Mouse (Mus musculus): ENCODE data around the gene Pgs1. TPM values are rescaled to one million over a fixed set of nuclear protein-coding genes. Genes with fewer than 3 reads are reported as not detected.

Pgs1 gene
- polyA plus RNA-seq, 1 experiment from 2014 or later: 50.3 TPM

DNA sequence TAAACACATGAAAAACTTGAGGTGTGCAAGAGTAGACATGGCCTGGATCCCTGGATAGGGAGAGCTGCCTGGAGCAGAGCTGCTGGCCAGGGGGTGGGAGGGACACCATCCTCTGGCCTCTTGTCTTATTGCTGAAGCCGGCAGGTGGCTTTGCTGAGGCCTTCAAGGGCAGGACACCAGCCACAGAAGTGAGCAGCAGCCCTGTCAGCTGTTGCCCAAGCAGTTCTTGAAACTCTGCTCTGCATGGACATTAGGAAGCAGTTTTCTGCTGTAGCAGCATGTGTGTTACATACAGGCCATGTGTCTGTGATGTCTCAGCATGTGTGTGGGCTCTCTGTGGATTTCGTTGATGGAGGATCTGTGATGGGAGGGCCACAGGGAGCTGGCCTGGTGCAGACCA is 27.2 kb downstream of the Pgs1 start:
- no peak overlapping the region for H3K4me3 ChIP-seq
- peaks cover 28% of the 10 kb centered on the region for H3K4me1 ChIP-seq
- no peaks in the 10 kb centered on the region for H3K9me3 ChIP-seq
- ATAC-seq (ENCODE audit: low FRiP score, low read depth): no peak
- H3K4me2 ChIP-seq (replicated peaks): no peak overlapping the region
- no peaks in the 10 kb centered on the region for H3K27me3 ChIP-seq (replicated peaks)
- no peak overlapping the region for H3K9ac ChIP-seq
- peaks cover 36% of the 10 kb centered on the region for H3K36me3 ChIP-seq
- WGBS: 73% methylated on average over 2 of the region's 2 CpGs
- H3K27ac ChIP-seq: no peak overlapping the region

DNA sequence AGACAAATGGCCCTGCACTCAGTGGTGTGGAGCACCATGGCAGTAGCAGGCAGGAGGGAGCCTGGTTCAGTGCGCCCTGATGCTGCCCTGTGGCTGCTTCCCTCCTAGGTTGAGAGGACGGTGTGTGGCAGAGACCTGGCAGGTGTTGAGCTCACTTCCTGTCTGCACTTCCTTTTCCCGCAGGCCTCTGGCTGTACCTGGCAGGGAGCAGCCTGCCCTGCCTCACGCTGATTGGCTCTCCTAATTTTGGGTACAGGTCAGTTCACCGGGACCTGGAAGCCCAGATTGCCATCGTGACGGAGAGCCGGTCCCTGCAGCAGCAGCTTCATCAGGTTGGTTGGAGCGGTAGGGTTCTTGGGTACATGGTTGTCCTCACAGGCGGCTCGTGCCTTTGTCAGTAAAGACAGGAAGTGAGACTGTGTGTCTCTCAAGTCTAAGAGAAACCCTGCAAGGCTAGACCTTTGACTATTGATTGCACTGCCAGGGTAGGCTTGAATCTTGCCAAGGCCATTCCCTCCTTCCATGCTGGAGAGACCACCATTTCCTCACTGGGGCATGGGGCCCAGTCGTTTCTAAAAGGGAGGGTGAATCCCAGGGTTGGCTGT is 28.4 kb downstream of the Pgs1 start:
- Histone ChIP-seq H3K4me1 (peaks cover 21% of the 10 kb centered on the region), H3K27me3 (replicated peaks) (no peaks in the 10 kb centered on the region), H3K9ac (no peak overlapping the region), H3K9me3 (no peaks in the 10 kb centered on the region), H3K4me2 (replicated peaks) (no peak overlapping the region), H3K4me3 (no peak overlapping the region), H3K36me3 (peaks cover 45% of the 10 kb centered on the region), H3K27ac (no peak overlapping the region)
- WGBS: 87% methylated on average over 12 of the region's 12 CpGs
- no peak for ATAC-seq (ENCODE audit: low FRiP score, low read depth)

DNA sequence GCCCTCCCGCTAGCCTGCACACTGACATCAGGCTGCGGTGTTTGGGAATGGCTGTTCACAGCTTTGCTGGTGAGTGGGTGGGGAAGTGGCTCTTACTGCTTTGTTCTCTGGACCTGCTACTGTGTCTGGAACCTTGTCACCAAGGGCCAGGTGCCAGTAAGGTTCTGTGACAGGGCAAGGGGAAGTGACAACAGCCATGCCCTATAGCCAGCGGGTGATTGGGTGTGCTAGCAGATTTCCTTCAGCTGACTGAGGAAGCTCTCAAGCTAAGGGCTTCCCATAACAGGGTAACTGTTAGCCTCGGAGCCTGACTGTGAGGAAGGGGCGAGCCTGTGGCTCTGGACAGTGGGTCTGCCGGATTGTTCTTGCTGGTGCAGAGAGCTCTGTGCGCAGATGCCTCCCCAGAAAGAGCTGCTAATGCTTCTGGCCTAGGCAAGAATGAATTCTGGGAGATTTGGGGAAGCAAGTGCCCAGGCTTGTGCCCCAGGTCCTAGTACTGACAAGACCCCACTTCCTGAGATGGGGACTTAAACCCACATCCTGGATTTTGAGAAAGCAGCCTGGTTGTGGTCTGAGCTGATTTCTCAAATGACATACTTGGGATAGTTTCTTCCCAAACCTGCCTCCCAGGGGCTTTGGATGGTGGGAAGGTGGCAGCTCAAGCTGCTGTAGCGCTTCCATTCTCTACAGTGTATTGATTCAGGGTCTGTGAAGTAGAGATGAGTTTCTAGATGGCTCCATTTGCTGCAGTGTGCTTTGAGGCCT is 29.5 kb downstream of the Pgs1 start:
- H3K36me3 ChIP-seq: peaks cover 53% of the 10 kb centered on the region
- WGBS: 88% methylated on average over 8 of the region's 8 CpGs
- no peak overlapping the region for H3K4me3 ChIP-seq

DNA sequence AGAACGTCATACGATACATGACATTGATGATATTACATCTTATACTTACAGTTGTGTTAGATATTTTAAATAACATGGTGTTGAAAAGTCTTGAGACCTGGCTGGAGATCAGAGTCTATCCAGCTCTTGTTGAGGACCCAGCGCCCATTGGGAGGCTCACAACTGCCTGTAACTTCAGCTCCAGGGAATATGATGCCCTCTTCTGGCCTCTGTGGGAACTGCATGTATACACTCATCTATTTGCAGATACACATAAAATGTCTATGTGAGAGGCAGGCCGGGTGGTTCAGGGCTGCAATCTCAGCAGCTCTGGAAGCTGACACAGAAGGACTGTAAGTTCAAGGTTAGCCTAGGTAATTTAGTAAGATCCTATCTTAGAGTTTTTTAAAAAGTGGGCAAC is 32.2 kb downstream of the Pgs1 start:
- ATAC-seq (ENCODE audit: low FRiP score, low read depth): no peak
- H3K4me1 ChIP-seq: peaks cover 4% of the 10 kb centered on the region; the same call in 1 of the 2 replicates
- peaks cover 66% of the 10 kb centered on the region for H3K36me3 ChIP-seq
- H3K27me3 ChIP-seq (replicated peaks): no peaks in the 10 kb centered on the region
- H3K4me3 ChIP-seq: no peak overlapping the region
- no peak overlapping the region for H3K9ac ChIP-seq
- no peak overlapping the region for H3K27ac ChIP-seq
- 95% methylated on average over 4 of the region's 4 CpGs for WGBS
- no peak overlapping the region for H3K4me2 ChIP-seq (replicated peaks)
- no peaks in the 10 kb centered on the region for H3K9me3 ChIP-seq

More for the DNA sequence above, 29.5 kb downstream of the Pgs1 start:
- no peak overlapping the region for H3K27ac ChIP-seq
- ATAC-seq (ENCODE audit: low FRiP score, low read depth): no peak
- H3K27me3 ChIP-seq (replicated peaks): no peaks in the 10 kb centered on the region
- H3K9ac ChIP-seq: no peak overlapping the region
- H3K4me2 ChIP-seq (replicated peaks): no peak overlapping the region
- H3K4me1 ChIP-seq: peaks cover 17% of the 10 kb centered on the region
- no peaks in the 10 kb centered on the region for H3K9me3 ChIP-seq

DNA sequence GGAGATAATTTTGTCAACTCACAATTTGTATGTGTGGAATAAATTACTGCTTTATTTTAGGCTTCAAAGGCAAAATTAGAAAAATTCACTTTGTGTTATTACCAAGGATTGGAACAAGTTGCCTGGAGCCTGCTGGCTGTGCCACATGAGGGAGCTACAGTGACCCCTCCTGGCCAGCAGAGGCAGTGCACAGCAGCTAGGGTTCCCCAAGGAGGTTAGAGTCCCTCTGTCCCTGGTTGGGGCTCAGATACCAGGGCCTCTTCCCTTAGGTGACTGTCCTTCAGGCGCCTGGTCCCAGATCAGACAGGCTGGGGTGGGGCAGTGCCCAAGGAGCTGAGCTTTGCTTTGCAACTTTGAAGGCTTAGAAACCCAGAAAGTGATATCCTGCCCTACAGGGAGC is 35.7 kb downstream of the Pgs1 start:
- no peaks in the 10 kb centered on the region for H3K4me1 ChIP-seq
- no peak overlapping the region for H3K4me2 ChIP-seq (replicated peaks)
- no peaks in the 10 kb centered on the region for H3K27me3 ChIP-seq (replicated peaks)
- H3K9me3 ChIP-seq: no peaks in the 10 kb centered on the region
- WGBS: 65% methylated on average over 1 of the region's 1 CpGs
- H3K36me3 ChIP-seq: peaks cover 71% of the 10 kb centered on the region
- H3K9ac ChIP-seq: no peak overlapping the region
- no peak overlapping the region for H3K4me3 ChIP-seq
- no peak overlapping the region for H3K27ac ChIP-seq
- 0 out of 2 replicates have a peak, but pooled peaks have one; percentile 13 for ATAC-seq (ENCODE audit: low FRiP score, low read depth)

DNA sequence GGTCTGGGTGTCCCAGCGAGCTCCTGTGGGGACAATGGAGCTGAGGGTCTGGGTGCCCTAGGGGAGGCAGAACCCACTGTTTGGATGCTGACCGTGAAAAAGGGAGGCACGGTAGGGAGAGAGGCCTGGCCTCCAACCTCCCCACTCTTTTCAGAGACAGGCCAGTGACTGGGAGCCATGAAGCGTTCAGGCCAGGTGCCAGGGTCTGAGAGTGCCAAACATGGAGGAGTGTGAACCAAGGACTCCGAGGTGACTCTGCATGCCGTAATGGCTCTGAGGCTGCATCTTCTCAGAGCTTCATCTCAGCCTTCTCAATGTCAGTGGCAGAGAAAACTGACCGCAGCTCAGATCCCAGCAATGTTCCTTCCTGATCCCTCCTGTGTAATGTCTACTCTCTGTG is 37.4 kb downstream of the Pgs1 start:
- no peak overlapping the region for H3K4me2 ChIP-seq (replicated peaks)
- no peak overlapping the region for H3K27ac ChIP-seq
- no peak for ATAC-seq (ENCODE audit: low FRiP score, low read depth)
- peaks cover 62% of the 10 kb centered on the region for H3K36me3 ChIP-seq
- no peaks in the 10 kb centered on the region for H3K4me1 ChIP-seq
- H3K9ac ChIP-seq: no peak overlapping the region
- no peaks in the 10 kb centered on the region for H3K27me3 ChIP-seq (replicated peaks)
- no peaks in the 10 kb centered on the region for H3K9me3 ChIP-seq
- H3K4me3 ChIP-seq: no peak overlapping the region
- 93% methylated on average over 7 of the region's 7 CpGs for WGBS

DNA sequence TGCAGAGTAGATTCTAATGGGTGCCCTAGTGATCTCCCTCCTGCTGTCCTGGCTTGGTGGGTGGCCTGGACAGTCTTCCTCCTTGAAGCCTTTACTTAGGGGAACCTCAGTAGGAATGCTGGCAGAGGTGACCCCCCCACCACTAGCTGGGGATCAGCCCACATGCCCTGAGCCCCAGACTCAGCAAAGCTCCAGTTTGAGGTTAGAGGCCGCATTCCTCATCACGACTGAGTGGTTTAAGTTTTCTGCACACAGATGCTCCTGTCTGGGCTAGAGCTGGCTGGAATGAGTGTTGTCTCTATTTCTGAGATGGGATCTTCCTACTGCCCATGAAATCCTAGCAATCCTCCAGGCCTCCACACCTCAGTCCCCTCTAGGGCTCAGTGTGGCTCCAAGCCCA is 38.0 kb downstream of the Pgs1 start:
- no peaks in the 10 kb centered on the region for H3K4me1 ChIP-seq
- peaks cover 59% of the 10 kb centered on the region for H3K36me3 ChIP-seq
- no peak for ATAC-seq (ENCODE audit: low FRiP score, low read depth)
- H3K4me3 ChIP-seq: no peak overlapping the region
- no peaks in the 10 kb centered on the region for H3K9me3 ChIP-seq
- H3K27ac ChIP-seq: no peak overlapping the region
- no peaks in the 10 kb centered on the region for H3K27me3 ChIP-seq (replicated peaks)
- no peak overlapping the region for H3K4me2 ChIP-seq (replicated peaks)
- no peak overlapping the region for H3K9ac ChIP-seq
- 89% methylated on average over 2 of the region's 2 CpGs for WGBS

DNA sequence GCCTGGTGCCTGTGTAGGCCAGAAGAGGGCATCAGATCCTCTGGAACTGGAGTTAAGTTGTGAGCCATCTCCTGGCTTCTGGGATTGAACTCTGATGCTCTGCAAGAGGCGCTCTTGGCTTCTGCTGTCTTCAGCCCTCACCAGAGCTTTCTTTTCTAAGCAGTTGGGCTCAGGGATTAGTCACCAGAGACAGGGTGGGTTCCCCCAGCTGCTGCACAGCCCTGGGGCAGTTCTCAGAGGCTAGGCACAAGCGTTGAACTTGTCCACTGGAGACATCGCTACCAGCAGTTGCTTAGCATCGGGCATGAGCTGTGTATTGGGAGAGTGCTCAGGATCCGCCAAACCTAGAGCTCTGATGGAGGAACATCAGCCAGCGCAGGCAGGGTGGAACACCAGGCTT is 43.1 kb downstream of the Pgs1 start:
- H3K27ac ChIP-seq: no peak overlapping the region
- H3K9me3 ChIP-seq: 0 out of 2 replicates have a peak, but pooled peaks cover 9% of the 10 kb centered on the region
- H3K27me3 ChIP-seq (replicated peaks): no peaks in the 10 kb centered on the region
- no peak overlapping the region for H3K4me2 ChIP-seq (replicated peaks)
- no peak for ATAC-seq (ENCODE audit: low FRiP score, low read depth)
- no peaks in the 10 kb centered on the region for H3K4me1 ChIP-seq
- WGBS: 94% methylated on average over 6 of the region's 6 CpGs
- H3K36me3 ChIP-seq: peaks cover 40% of the 10 kb centered on the region
- no peak overlapping the region for H3K4me3 ChIP-seq
- no peak overlapping the region for H3K9ac ChIP-seq

DNA sequence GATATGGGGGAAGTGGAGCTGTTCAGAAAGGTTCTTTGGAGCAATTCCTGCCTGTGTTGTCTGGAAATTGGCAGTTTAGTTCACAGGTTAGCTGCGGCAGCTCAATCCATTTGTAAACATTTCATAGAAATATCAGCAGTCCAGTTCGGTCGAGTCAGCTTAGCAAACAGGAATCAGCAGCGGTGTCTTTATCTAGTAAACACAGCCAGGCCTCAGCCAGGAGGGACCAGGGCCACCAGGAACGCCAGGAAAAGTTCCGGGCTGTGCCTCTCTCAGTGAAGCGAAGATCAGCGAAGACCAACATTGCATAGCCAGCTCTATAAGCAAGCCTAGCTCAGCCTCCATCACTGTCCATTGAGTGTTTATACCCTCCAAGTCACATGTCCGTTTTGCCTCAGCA is 45.0 kb downstream of the Pgs1 start:
- no peaks in the 10 kb centered on the region for H3K27me3 ChIP-seq (replicated peaks)
- no peak overlapping the region for H3K4me3 ChIP-seq
- H3K27ac ChIP-seq: no peak overlapping the region
- H3K4me2 ChIP-seq (replicated peaks): no peak overlapping the region
- H3K36me3 ChIP-seq: peaks cover 24% of the 10 kb centered on the region
- H3K9me3 ChIP-seq: 0 out of 2 replicates have a peak, but pooled peaks cover 9% of the 10 kb centered on the region
- no peak overlapping the region for H3K9ac ChIP-seq
- H3K4me1 ChIP-seq: no peaks in the 10 kb centered on the region
- 96% methylated on average over 9 of the region's 9 CpGs for WGBS
- ATAC-seq (ENCODE audit: low FRiP score, low read depth): no peak

DNA sequence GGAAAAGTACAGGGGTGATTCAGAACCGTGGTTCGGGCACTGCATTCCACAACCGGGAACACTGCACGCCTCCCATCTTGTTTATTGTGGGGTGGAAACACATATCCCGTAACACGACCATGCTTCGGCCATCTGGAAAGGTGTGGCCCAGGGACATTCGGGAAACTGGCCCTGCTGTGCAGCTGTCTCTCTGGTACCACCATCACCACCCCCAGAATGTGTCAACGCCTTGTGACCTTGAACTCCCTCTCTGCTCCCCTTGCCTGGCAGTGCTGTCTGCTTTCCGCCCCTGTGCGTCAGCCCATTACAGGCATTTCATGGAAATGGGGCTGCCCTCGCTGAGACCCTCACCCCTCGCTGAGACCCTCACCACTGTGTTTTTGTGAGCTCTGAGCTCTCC is 48.3 kb downstream of the Pgs1 start:
- no peaks in the 10 kb centered on the region for H3K4me1 ChIP-seq
- H3K27me3 ChIP-seq (replicated peaks): no peaks in the 10 kb centered on the region
- no peak overlapping the region for H3K27ac ChIP-seq
- 0 out of 2 replicates have a peak, but pooled peaks cover 9% of the 10 kb centered on the region for H3K9me3 ChIP-seq
- no peak overlapping the region for H3K4me2 ChIP-seq (replicated peaks)
- 84% methylated on average over 13 of the region's 13 CpGs for WGBS
- no peak overlapping the region for H3K4me3 ChIP-seq
- ATAC-seq (ENCODE audit: low FRiP score, low read depth): no peak
- H3K9ac ChIP-seq: no peak overlapping the region
- peaks cover 14% of the 10 kb centered on the region; the same call in 1 of the 2 replicates for H3K36me3 ChIP-seq

DNA sequence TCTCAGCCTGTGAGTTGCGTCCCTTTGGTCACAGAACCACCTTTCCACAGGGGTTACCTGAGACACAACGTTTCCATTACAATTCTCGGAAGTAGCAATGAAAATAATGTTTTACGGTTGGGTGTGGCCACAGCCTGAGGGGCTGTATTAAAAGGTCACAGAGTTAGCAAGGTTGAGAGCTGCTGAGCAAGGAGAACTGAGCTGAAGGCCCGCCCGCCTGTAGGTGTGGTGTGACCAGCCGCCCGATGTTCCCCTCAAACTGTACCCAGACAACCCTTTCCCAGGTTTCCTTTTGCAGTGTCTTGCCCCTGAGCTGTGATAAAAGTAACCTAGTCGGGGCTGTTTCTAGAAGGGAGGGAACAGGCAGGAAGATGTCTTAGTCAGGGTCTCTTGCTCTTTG is 49.0 kb downstream of the Pgs1 start:
- no peak overlapping the region for H3K9ac ChIP-seq
- no peaks in the 10 kb centered on the region for H3K4me1 ChIP-seq
- H3K4me3 ChIP-seq: no peak overlapping the region
- ATAC-seq (ENCODE audit: low FRiP score, low read depth): no peak
- WGBS: 75% methylated on average over 9 of the region's 9 CpGs
- H3K36me3 ChIP-seq: peaks cover 14% of the 10 kb centered on the region; the same call in 1 of the 2 replicates
- H3K4me2 ChIP-seq (replicated peaks): no peak overlapping the region
- H3K27me3 ChIP-seq (replicated peaks): no peaks in the 10 kb centered on the region
- H3K9me3 ChIP-seq: 0 out of 2 replicates have a peak, but pooled peaks cover 9% of the 10 kb centered on the region
- no peak overlapping the region for H3K27ac ChIP-seq

DNA sequence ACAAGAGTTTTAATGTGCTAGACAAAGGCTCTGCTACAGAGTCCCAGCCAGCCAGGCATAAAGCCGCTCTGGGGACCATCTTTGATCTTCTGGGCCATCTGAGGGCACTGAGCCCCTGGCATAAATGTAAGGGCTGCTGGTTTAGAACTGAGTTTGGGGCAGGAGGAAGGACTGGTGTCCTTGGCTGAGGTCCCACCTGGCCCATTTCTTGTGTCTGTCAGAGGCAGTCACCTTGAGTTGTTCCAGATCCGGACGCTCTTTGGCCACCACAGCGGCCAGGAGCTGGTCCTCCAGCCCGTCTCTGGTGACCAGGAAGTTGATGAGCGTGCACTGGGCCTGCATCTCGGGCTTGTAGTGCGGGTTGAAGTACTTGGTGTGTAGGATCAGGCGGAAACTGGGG is 56.7 kb downstream of the Pgs1 start:
- H3K4me3 ChIP-seq: no peak overlapping the region
- ATAC-seq (ENCODE audit: low FRiP score, low read depth): no peak
- peaks cover 9% of the 10 kb centered on the region for H3K4me1 ChIP-seq
- H3K9me3 ChIP-seq: no peaks in the 10 kb centered on the region
- no peak overlapping the region for H3K9ac ChIP-seq
- WGBS: 85% methylated on average over 9 of the region's 9 CpGs
- no peak overlapping the region for H3K27ac ChIP-seq
- H3K36me3 ChIP-seq: no peaks in the 10 kb centered on the region
- H3K4me2 ChIP-seq (replicated peaks): no peak overlapping the region
- no peaks in the 10 kb centered on the region for H3K27me3 ChIP-seq (replicated peaks)
